Mouse (Mus musculus) adrenal gland (tissue): ENCODE data around the gene Npas2.

Source experiments
- intact Hi-C: fragments of 180-260 bp; cut with DNase I; formaldehyde crosslinking; loops from one replicate; pipeline ENCODE4 v1.15.1; 2025

Npas2 gene

GRCm38 (mm10) chr1:39280989-39281875 is 87.7 kb downstream of the Npas2 start:
- intact Hi-C loops: no loop called here

- intact Hi-C loops: no loop called here
Measured at GRCm38 (mm10) chr1:39281888-39282287, 88.4 kb downstream of the Npas2 start.

DNA sequence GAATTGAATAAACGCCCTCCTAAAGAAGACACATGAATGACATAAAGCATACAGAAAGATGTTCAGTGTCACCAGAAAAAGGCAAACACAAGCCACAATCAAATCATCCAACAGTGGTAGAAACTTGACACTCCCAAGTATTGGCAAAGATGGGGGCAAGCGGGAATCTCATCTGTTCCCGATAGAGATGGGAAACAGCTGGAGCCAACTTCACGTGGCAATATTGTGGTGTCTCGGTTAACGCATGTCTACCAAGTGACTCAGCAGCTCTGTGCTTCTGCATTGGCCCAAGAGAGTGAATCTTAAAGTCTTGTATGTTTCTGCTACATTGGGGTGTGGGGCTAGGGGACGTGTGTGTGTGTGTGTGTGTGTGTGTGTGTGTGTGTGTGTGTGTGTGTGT is 89.8 kb downstream of the Npas2 start:
- intact Hi-C loops: no loop called here

- intact Hi-C loops: no loop called here
Measured at GRCm38 (mm10) chr1:39284786-39285185, 91.3 kb downstream of the Npas2 start.

DNA sequence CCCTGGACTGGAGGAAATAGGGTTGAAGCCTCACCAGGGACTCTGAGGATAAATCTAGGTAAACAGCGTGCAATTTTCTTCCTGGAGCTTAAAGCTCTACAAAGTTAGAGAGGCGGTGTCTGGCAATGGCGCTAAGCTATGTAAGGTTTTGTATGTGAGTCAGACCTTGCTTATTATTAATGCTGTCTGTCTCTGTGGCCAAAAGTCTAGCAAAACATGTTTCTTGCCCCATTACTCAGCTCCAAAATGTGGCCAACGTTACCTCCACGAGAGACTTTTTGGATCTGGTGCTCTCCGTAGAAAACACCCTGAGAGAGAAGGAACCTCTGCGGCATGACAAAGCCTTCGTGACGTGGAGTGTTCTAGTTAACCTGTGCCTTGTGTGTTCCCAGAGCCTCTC is 93.5 kb downstream of the Npas2 start:
- intact Hi-C loops: no loop called here

DNA sequence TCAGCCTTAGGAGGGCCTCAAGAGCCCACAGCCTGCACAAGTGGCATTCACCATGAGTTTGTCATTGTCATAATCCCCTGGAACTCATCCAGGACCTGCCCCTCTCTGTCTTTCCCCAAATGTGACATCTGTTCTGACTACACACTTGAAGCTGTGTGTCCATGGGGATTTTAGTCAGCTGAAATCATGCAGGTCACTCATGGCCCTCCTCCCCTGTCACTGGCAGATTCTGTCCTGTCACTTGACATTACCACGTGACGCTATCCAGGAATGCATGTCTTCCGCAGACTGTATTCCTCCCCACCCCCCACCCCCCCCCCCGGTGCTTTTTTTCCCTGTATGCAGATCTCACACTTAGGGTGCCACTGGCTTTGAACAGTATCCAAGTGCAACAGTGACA is 94.3 kb downstream of the Npas2 start:
- intact Hi-C loops: no loop called here

- intact Hi-C loops: no loop called here
Measured at GRCm38 (mm10) chr1:39288425-39288824, 94.9 kb downstream of the Npas2 start.

GRCm38 (mm10) chr1:39292001-39292400 is 98.5 kb downstream of the Npas2 start:
- intact Hi-C loops: no loop called here

GRCm38 (mm10) chr1:39298294-39298693 is 104.8 kb downstream of the Npas2 start:
- intact Hi-C loops: no loop called here

- intact Hi-C loops: no loop called here
Measured at GRCm38 (mm10) chr1:39300243-39300642, 106.7 kb downstream of the Npas2 start.

DNA sequence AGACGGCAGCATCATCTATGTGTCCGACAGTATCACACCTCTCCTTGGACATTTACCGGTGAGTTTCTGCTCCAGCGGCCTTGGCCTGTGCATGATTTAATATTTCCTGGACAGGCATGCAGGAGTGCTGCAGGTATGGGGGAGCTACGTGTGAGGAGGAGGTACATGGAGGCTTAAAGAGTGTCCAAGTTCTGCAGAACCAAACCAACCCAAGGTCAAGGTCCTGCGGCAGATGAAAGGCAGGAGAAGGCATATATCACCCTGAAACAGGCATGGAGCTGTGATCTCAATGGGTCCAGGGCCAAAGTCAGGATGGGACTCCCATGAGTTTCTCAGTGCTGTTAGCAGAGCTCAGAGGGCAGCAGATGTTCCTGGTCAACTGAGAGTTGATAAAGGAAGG is 107.1 kb downstream of the Npas2 start:
- intact Hi-C loops: no loop called here

GRCm38 (mm10) chr1:39302246-39302645 is 108.7 kb downstream of the Npas2 start:
- intact Hi-C loops: no loop called here

- intact Hi-C loops: no loop called here
Measured at GRCm38 (mm10) chr1:39303054-39303649, 109.6 kb downstream of the Npas2 start.

- intact Hi-C loops: no loop called here
Measured at GRCm38 (mm10) chr1:39307291-39307690, 113.8 kb downstream of the Npas2 start.

- intact Hi-C loops: no loop called here
Measured at GRCm38 (mm10) chr1:39307971-39308370, 114.4 kb downstream of the Npas2 start.

- intact Hi-C loops: no loop called here
Measured at GRCm38 (mm10) chr1:39309548-39309947, 116.0 kb downstream of the Npas2 start.

GRCm38 (mm10) chr1:39312345-39312967 is 118.9 kb downstream of the Npas2 start:
- intact Hi-C loops: no loop called here

- intact Hi-C loops: no loop called here
Measured at GRCm38 (mm10) chr1:39313352-39314245, 120.1 kb downstream of the Npas2 start.

GRCm38 (mm10) chr1:39317935-39318334 is 124.4 kb downstream of the Npas2 start:
- intact Hi-C loops: no loop called here

GRCm38 (mm10) chr1:39318870-39319269 is 125.3 kb downstream of the Npas2 start:
- intact Hi-C loops: no loop called here

GRCm38 (mm10) chr1:39321954-39322353 is 128.4 kb downstream of the Npas2 start:
- intact Hi-C loops: no loop called here
